Mouse (Mus musculus) ES-E14 (cell line): ENCODE data around the gene Slc37a4. TPM values are rescaled to one million over a fixed set of nuclear protein-coding genes. Genes with fewer than 3 reads are reported as not detected.

Source experiments
- DNase-seq: peaks from one replicate; pipeline ENCODE4 v3.0.0-alpha.2; 2013; ENCODE audit warnings: low read depth, low spot score
- H3K27ac ChIP-seq: 2 replicates; pipeline ENCODE4 v1.5.1; 2012; ENCODE audit warnings: low read depth, mild to moderate bottlenecking, low read length, moderate library complexity, mixed read lengths; ENCODE audit not compliant: poor library complexity, insufficient read depth, severe bottlenecking
- H3K36me3 ChIP-seq: 2 replicates; pipeline ENCODE4 v1.6.1; 2012; ENCODE audit warnings: mild to moderate bottlenecking, low read length, moderate library complexity, mixed read lengths; ENCODE audit not compliant: control insufficient read depth, poor library complexity, insufficient read depth, severe bottlenecking
- H3K4me1 ChIP-seq, 2 experiments: fragments of 150-350 bp in 1 of 2; sonication (generic) in 1 of 2; 2 replicates each; pipeline ENCODE4 v1.6.1; 2012; ENCODE audit warnings: low read length in 2 of 2, mild to moderate bottlenecking in 1 of 2, mixed read lengths in 1 of 2; ENCODE audit not compliant: control insufficient read depth in 2 of 2, insufficient read depth in 2 of 2, poor library complexity in 1 of 2
- H3K4me3 ChIP-seq, 2 experiments: fragments of 150-350 bp in 1 of 2; sonication (generic) in 1 of 2; 2 replicates each; pipeline ENCODE4 v1.5.1; 2012; ENCODE audit warnings: low read length in 2 of 2, low read depth in 1 of 2, mild to moderate bottlenecking in 1 of 2, mixed read lengths in 1 of 2; ENCODE audit not compliant: insufficient read depth in 1 of 2, poor library complexity in 1 of 2, severe bottlenecking in 1 of 2
- H3K9ac ChIP-seq: 2 replicates; pipeline ENCODE4 v1.6.1; 2012; ENCODE audit warnings: low read depth, mild to moderate bottlenecking, low read length, mixed read lengths; ENCODE audit not compliant: poor library complexity, insufficient read depth, severe bottlenecking
- H3K9me3 ChIP-seq: fragments of 150-350 bp; sonication (generic); 2 replicates; pipeline ENCODE4 v1.6.1; 2012; ENCODE audit warnings: low read depth, mild to moderate bottlenecking, low read length; ENCODE audit not compliant: control insufficient read depth, insufficient read depth
- CHD2 ChIP-seq: IDR thresholded peaks from 2 replicates; pipeline ENCODE4 v1.6.1; 2014; ENCODE audit warnings: mild to moderate bottlenecking, low read depth, low read length, inconsistent platforms
- HCFC1 ChIP-seq: IDR thresholded peaks from 2 replicates; pipeline ENCODE4 v1.6.1; 2012; ENCODE audit warnings: low read length, inconsistent platforms, borderline replicate concordance; ENCODE audit not compliant: insufficient read depth
- MAFK ChIP-seq: IDR thresholded peaks from 2 replicates; pipeline ENCODE4 v1.6.1; 2014; ENCODE audit warnings: mild to moderate bottlenecking, low read depth, low read length, inconsistent platforms; ENCODE audit not compliant: insufficient read depth
- ZC3H11A ChIP-seq: IDR thresholded peaks from 2 replicates; pipeline ENCODE4 v1.6.1; 2012; ENCODE audit warnings: low read depth, mild to moderate bottlenecking, inconsistent platforms, low read length, borderline replicate concordance
- ZNF384 ChIP-seq: IDR thresholded peaks from 2 replicates; pipeline ENCODE4 v1.6.1; 2012; ENCODE audit warnings: low read depth, low read length, inconsistent platforms
- in situ Hi-C, 2 experiments: fragments of 600-800 bp; cut with MboI; formaldehyde crosslinking; loops; one replicate each; pipeline ENCODE4 v1.15.1; 2025; ENCODE audit warnings: low sequenced_read_pairs in 2 of 2, inconsistent platforms in 1 of 2; ENCODE audit not compliant: unreplicated experiment in 2 of 2
- total RNA-seq: library from RNA; depleted of rRNA; stranded (reverse); fragments of 300-350 nt; gene quantifications from 2 replicates; pipeline ENCODE4 v1.2.3, GENCODE M21; 2012

Gene Slc37a4
- total RNA-seq, 1 experiment: 9.8 TPM

DNA sequence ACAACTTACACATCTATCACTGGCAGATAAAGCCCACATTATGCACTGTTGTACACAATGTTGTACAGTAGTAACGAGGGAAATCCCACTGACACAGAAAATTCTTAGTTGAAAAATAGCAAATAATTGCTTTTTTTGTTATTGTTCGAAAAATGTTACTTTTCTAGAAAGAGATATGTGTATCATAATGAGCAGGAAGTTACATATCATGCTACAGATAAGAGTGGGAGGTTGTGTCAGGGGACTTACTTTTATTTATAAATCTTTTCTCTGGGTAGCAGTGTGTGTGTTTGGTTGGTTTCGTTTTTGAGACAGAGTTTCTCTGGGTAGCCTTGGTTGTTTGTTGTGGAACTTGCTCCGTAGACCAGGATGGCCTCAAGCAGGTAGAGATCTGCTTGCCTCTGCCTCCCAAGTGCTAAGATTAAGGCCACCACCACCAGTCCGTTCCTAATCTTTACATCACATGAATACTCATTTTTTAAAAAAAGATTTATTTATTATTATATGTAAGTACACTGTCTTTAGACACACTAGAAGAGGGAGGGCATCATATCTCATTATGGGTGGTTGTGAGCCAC, 18.4 kb upstream of the Slc37a4 start:
- TF ChIP-seq MAFK (no peak), ZC3H11A (no peak), HCFC1 (no peak), ZNF384 (no peak), CHD2 (no peak)
- in situ Hi-C loops: no loop called here
- peaks cover 19% of the 10 kb centered on the region for H3K36me3 ChIP-seq
- no peaks in the 10 kb centered on the region for H3K9me3 ChIP-seq
- H3K4me1 ChIP-seq: peaks cover 3 to 7% of the 10 kb centered on the region in 2 experiments; a peak in 2 of 4 replicates
- H3K9ac ChIP-seq: peak overlapping the region; percentile 94
- DNase-seq: no peak
- peak overlapping the region; percentile 68 to 86 for H3K4me3 ChIP-seq
- H3K27ac ChIP-seq: no peak overlapping the region

GRCm38 (mm10) chr9:44379054-44379834, 17.4 kb upstream of the Slc37a4 start, which contains the start of gene Hyou1:
TSS of gene Hyou1 (plus strand) at chr9:44379490.
- in situ Hi-C loops: no loop called here
- Histone ChIP-seq H3K4me3 (peak within 1 kb of the TSS; percentile 88 to 93), H3K27ac (peak within 1 kb of the TSS; percentile 80), H3K4me1 (peaks cover 6 to 7% of the 10 kb centered on the region in 2 experiments; a peak in 2 of 4 replicates), H3K36me3 (peaks cover 25% of the 10 kb centered on the region), H3K9me3 (no peaks in the 10 kb centered on the region), H3K9ac (peak within 1 kb of the TSS; percentile 94)
- no peak for TF ChIP-seq ZNF384
- TF ChIP-seq MAFK: no peak
- TF ChIP-seq HCFC1: 0 out of 2 replicates have a peak, but pooled peaks have one; percentile 35
- no peak for TF ChIP-seq ZC3H11A
- peak; percentile 92 for TF ChIP-seq CHD2
- peak; percentile 94 for DNase-seq

DNA sequence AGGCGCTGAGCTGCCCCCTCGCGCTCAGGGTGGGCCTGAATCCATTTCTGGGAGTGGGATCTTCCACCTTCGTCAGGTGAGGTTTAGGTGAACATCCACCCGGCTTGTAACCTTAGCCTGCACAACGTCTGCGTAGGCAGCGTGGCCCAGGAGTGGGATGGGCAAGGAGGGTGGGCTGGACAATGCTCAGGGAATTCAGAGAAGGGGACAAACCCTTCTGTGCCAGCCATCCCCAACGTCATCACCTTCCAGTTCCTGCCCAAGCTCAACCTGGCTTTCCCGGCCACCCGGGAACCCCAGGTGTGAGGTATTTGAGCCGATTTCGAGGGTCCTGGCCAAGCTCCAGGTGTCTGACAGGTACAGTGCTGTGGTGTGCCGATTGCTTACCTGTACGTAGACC, 16.8 kb upstream of the Slc37a4 start:
- Histone ChIP-seq H3K4me3 (peak overlapping the region; percentile 88 to 93), H3K9ac (peak overlapping the region; percentile 92), H3K27ac (peak overlapping the region; percentile 48; the same call in 1 of the 2 replicates), H3K4me1 (peaks cover 7 to 8% of the 10 kb centered on the region in 2 experiments; a peak in 2 of 4 replicates), H3K36me3 (peaks cover 31% of the 10 kb centered on the region), H3K9me3 (no peaks in the 10 kb centered on the region)
- in situ Hi-C loops: no loop called here
- no peak for DNase-seq
- TF ChIP-seq MAFK: no peak
- no peak for TF ChIP-seq ZNF384
- no peak for TF ChIP-seq CHD2
- no peak for TF ChIP-seq HCFC1
- TF ChIP-seq ZC3H11A: no peak

GRCm38 (mm10) chr9:44384596-44384995, 12.1 kb upstream of the Slc37a4 start:
- in situ Hi-C loops: no loop called here
- no peak overlapping the region for H3K9ac ChIP-seq
- TF ChIP-seq ZC3H11A: no peak
- TF ChIP-seq ZNF384: no peak
- TF ChIP-seq MAFK: no peak
- no peak for TF ChIP-seq CHD2
- TF ChIP-seq HCFC1: no peak
- peaks cover 68% of the 10 kb centered on the region for H3K36me3 ChIP-seq
- H3K9me3 ChIP-seq: no peaks in the 10 kb centered on the region
- H3K4me1 ChIP-seq: peaks cover 0 to 8% of the 10 kb centered on the region in 2 experiments; a peak in 1 of 4 replicates
- DNase-seq: no peak
- H3K27ac ChIP-seq: no peak overlapping the region
- H3K4me3 ChIP-seq: no peak overlapping the region
